Mouse (Mus musculus) CH12.LX (cell line): ENCODE data around the gene Snx3. TPM values are rescaled to one million over a fixed set of nuclear protein-coding genes. Genes with fewer than 3 reads are reported as not detected.

Experiments used
- DNase-seq: peaks from one replicate; pipeline ENCODE4 v3.0.0-alpha.2; 2013; ENCODE audit errors: extremely low read depth
- H3K27ac ChIP-seq: 2 replicates; pipeline ENCODE4 v1.5.1; 2012; ENCODE audit warnings: low read depth, mild to moderate bottlenecking, control low read depth, moderate library complexity; ENCODE audit not compliant: insufficient read depth
- H3K27me3 ChIP-seq: replicated peaks from 2 replicates; pipeline ENCODE3; 2012; ENCODE audit warnings: inconsistent platforms
- H3K36me3 ChIP-seq, 2 experiments: replicated peaks in 1 of 2; 2 replicates each; pipeline versions ENCODE3 to v1.6.1; 2012; ENCODE audit warnings: inconsistent platforms in 1 of 2, low read length in 1 of 2, mild to moderate bottlenecking in 1 of 2, mixed read lengths in 1 of 2, moderate library complexity in 1 of 2; ENCODE audit not compliant: control insufficient read depth in 1 of 2, insufficient read depth in 1 of 2
- H3K4me1 ChIP-seq, 2 experiments: 2 replicates each; pipeline ENCODE4 v1.6.1; 2012; ENCODE audit warnings: inconsistent platforms in 1 of 2, moderate library complexity in 1 of 2; ENCODE audit not compliant: insufficient read depth in 2 of 2, control insufficient read depth in 1 of 2
- H3K4me2 ChIP-seq: 2 replicates; pipeline ENCODE4 v1.6.1; 2012; ENCODE audit warnings: low read depth, mild to moderate bottlenecking, control low read depth; ENCODE audit not compliant: poor library complexity, insufficient read depth, severe bottlenecking
- H3K4me3 ChIP-seq, 3 experiments: fragments of 150-350 bp in 1 of 3; sonication (generic) in 1 of 3; replicated peaks in 1 of 3; 2 replicates each; pipeline versions ENCODE3 to v1.5.1; 2011 to 2012; ENCODE audit warnings: low read depth in 2 of 3, low read length in 2 of 3, mild to moderate bottlenecking in 2 of 3, moderate library complexity in 2 of 3, control low read depth in 1 of 3, improper control_type of control experiment in 1 of 3, inconsistent platforms in 1 of 3, mixed read lengths in 1 of 3; ENCODE audit not compliant: poor library complexity in 1 of 3
- H3K79me2 ChIP-seq: replicated peaks from 2 replicates; pipeline ENCODE4 v1.6.1; 2012; ENCODE audit warnings: mild to moderate bottlenecking, moderate library complexity; ENCODE audit not compliant: control insufficient read depth, poor library complexity, insufficient read depth, severe bottlenecking; ENCODE audit errors: extremely low read depth
- H3K9ac ChIP-seq: 2 replicates; pipeline ENCODE4 v1.6.1; 2012; ENCODE audit warnings: low read depth, mild to moderate bottlenecking, control low read depth, moderate library complexity; ENCODE audit not compliant: insufficient read depth
- H3K9me3 ChIP-seq: replicated peaks from 2 replicates; pipeline ENCODE3; 2012; ENCODE audit warnings: low read length, inconsistent platforms, mixed read lengths
- BHLHE40 ChIP-seq: IDR thresholded peaks from 2 replicates; pipeline ENCODE4 v1.6.1; 2011; ENCODE audit warnings: mild to moderate bottlenecking, low read depth, low read length, improper control_type of control experiment
- CHD2 ChIP-seq: IDR thresholded peaks from 2 replicates; pipeline ENCODE4 v1.6.1; 2011; ENCODE audit warnings: low read length, improper control_type of control experiment
- ELF1 ChIP-seq: IDR thresholded peaks from 2 replicates; pipeline ENCODE4 v1.6.1; 2014; ENCODE audit warnings: low read depth, mild to moderate bottlenecking, inconsistent platforms, low read length, improper control_type of control experiment
- HCFC1 ChIP-seq: IDR thresholded peaks from 2 replicates; pipeline ENCODE4 v1.6.1; 2012; ENCODE audit warnings: low read depth, mild to moderate bottlenecking, inconsistent platforms, low read length, improper control_type of control experiment
- JUND ChIP-seq: conservative IDR thresholded peaks from 2 replicates; pipeline ENCODE4 v1.6.1; 2011; ENCODE audit warnings: low read depth, low read length, improper control_type of control experiment
- KAT2A ChIP-seq: IDR thresholded peaks from 2 replicates; pipeline ENCODE4 v1.6.1; 2012; ENCODE audit warnings: low read length, improper control_type of control experiment, inconsistent platforms; ENCODE audit not compliant: insufficient replicate concordance
- MAX ChIP-seq: IDR thresholded peaks from 2 replicates; pipeline ENCODE4 v1.6.1; 2011; ENCODE audit warnings: low read length, improper control_type of control experiment
- MXI1 ChIP-seq: IDR thresholded peaks from 2 replicates; pipeline ENCODE4 v1.6.1; 2011; ENCODE audit warnings: mild to moderate bottlenecking, low read depth, low read length, improper control_type of control experiment
- MYC ChIP-seq: IDR thresholded peaks from 2 replicates; pipeline ENCODE4 v1.6.1; 2011; ENCODE audit warnings: low read depth, mild to moderate bottlenecking, improper control_type of control experiment, low read length
- NRF1 ChIP-seq: IDR thresholded peaks from 2 replicates; pipeline ENCODE4 v1.6.1; 2014; ENCODE audit warnings: low read depth, mild to moderate bottlenecking, inconsistent platforms, low read length, improper control_type of control experiment, moderate library complexity
- SIN3A ChIP-seq: IDR thresholded peaks from 2 replicates; pipeline ENCODE4 v1.6.1; 2012; ENCODE audit warnings: low read length, improper control_type of control experiment, inconsistent platforms
- TBP ChIP-seq: conservative IDR thresholded peaks from 2 replicates; pipeline ENCODE4 v1.6.1; 2011; ENCODE audit warnings: low read depth, low read length, improper control_type of control experiment
- UBTF ChIP-seq: IDR thresholded peaks from 2 replicates; pipeline ENCODE4 v1.6.1; 2012; ENCODE audit warnings: low read depth, mild to moderate bottlenecking, inconsistent platforms, low read length, improper control_type of control experiment, moderate library complexity
- ZMIZ1 ChIP-seq: IDR thresholded peaks from 2 replicates; pipeline ENCODE4 v1.6.1; 2012; ENCODE audit warnings: low read depth, mild to moderate bottlenecking, inconsistent platforms, low read length, improper control_type of control experiment
- ZNF384 ChIP-seq: IDR thresholded peaks from 2 replicates; pipeline ENCODE4 v1.6.1; 2012; ENCODE audit warnings: low read depth, low read length, improper control_type of control experiment, inconsistent platforms
- dilution Hi-C: fragments of 300-500 bp; cut with MboI; formaldehyde crosslinking; loops from 2 replicates; pipeline ENCODE4 v1.14.3; 2020; ENCODE audit warnings: low sequenced_read_pairs; ENCODE audit not compliant: extremely low pct_unique_long_range_greater_than_20kb, extremely low pct_ligation_motif_present
- in situ Hi-C: fragments of 300-500 bp; cut with MboI; formaldehyde crosslinking; loops from 3 replicates; pipeline ENCODE4 v1.14.3; 2019; ENCODE audit warnings: low sequenced_read_pairs, low pct_ligation_motif_present, low pct_unique_long_range_greater_than_20kb, mixed read lengths
- polyA plus RNA-seq: library from polyadenylated mRNA; unstranded; fragments of >175 nt; gene quantifications from 2 replicates; pipeline ENCODE4 v1.2.1, GENCODE M21; 2012; ENCODE audit warnings: low read depth; ENCODE audit not compliant: insufficient read length
- total RNA-seq, 2 experiments: library from RNA; depleted of rRNA; stranded (reverse); fragments of 300-350 nt in 1 of 2; fragments of >200 nt in 1 of 2; gene quantifications; 2 replicates each; pipeline ENCODE4 v1.2.3; 2012 to 2014

Snx3 gene
- total and polyA plus RNA-seq, 3 experiments, result 65.5 to 187 (median 115) TPM

GRCm38 (mm10) chr10:42501161-42501560, 669 bp upstream of the Snx3 start:
- in situ Hi-C loops, result no loop called here
- DNase-seq, result no peak
- H3K27me3 ChIP-seq, result no peaks in the 10 kb centered on the region
- TF ChIP-seq JUND (no peak), MYC (no peak)
- TF ChIP-seq, all 38 proteins: peak for 0
- Histone ChIP-seq H3K4me1 (peaks cover 0 to 26% of the 10 kb centered on the region in 2 experiments; a peak in 1 of 4 replicates), H3K4me3 (peak overlapping the region in 1 of 3 experiments; percentile 91), H3K79me2 (peaks cover 24% of the 10 kb centered on the region), H3K27ac (peak overlapping the region; percentile 54), H3K9ac (peak overlapping the region; percentile 55; the same call in 1 of the 2 replicates), H3K4me2 (no peak overlapping the region), H3K9me3 (no peaks in the 10 kb centered on the region), H3K36me3 (peaks cover 0 to 9% of the 10 kb centered on the region in 2 experiments)
- dilution Hi-C loops, result no loop called here

- dilution Hi-C loops, result no loop called here
- H3K27me3 ChIP-seq, result no peaks in the 10 kb centered on the region
- in situ Hi-C loops, result no loop called here
- H3K9ac ChIP-seq, result peak overlapping the region; percentile 90
- DNase-seq, result peak; percentile 52
- H3K79me2 ChIP-seq, result peaks cover 35% of the 10 kb centered on the region
- H3K4me3 ChIP-seq, result peak overlapping the region; percentile 76 to 91 (median 84)
- H3K36me3 ChIP-seq, result peaks cover 0 to 19% of the 10 kb centered on the region in 2 experiments
- H3K4me2 ChIP-seq, result peak overlapping the region; percentile 57
- peak overlapping the region; percentile 86 for H3K27ac ChIP-seq
- H3K9me3 ChIP-seq, result no peaks in the 10 kb centered on the region
- TF ChIP-seq KAT2A (0 out of 2 replicates have a peak, but pooled peaks have one; percentile 36), TBP (0 out of 2 replicates have a peak, but pooled peaks have one; percentile 26), ELF1 (no peak), CHD2 (peak; percentile 41; the same call in 1 of the 2 replicates), ZMIZ1 (no peak), UBTF (peak; percentile 66; the same call in 1 of the 2 replicates), HCFC1 (peak; percentile 26; the same call in 1 of the 2 replicates), MXI1 (peak; percentile 60; the same call in 1 of the 2 replicates), NRF1 (no peak), BHLHE40 (peak; percentile 13; the same call in 1 of the 2 replicates), ZNF384 (peak; percentile 86), SIN3A (0 out of 2 replicates have a peak, but pooled peaks have one; percentile 2), MYC (0 out of 2 replicates have a peak, but pooled peaks have one; percentile 31), MAX (peak; percentile 44; the same call in 1 of the 2 replicates)
- TF ChIP-seq, all 38 proteins: peak for 11
- H3K4me1 ChIP-seq, result peaks cover 0 to 35% of the 10 kb centered on the region in 2 experiments; a peak in 1 of 4 replicates
Measured at GRCm38 (mm10) chr10:42502349-42503111, 700 bp downstream of the Snx3 start.
